Mouse (Mus musculus): ENCODE measurements at regions not wholly inside any gene's neighbourhood (a gene's known extent, or its start where the extent isn't known, plus 50 kb on each side); places are given as distances from the start of the nearest gene placed in this dataset.
"Not testable (repeated sequence)": the region's sequence is repeated elsewhere in the genome, so short reads cannot be mapped to it uniquely, and the experiment has no call there.

GRCm38 (mm10) chr13:70243598-70244157 lies 393.8 kb downstream of the Ice1 start:
- intact Hi-C loops (cut with DNase I; ENCODE audit: low total_unique reads), result no loop called here
- DNase-seq, result no peak

- DNase-seq, result no peak
- intact Hi-C loops (cut with DNase I; ENCODE audit: low total_unique reads), result no loop called here
Observed at GRCm38 (mm10) chr13:70260003-70260496, 377.4 kb downstream of the Ice1 start.

GRCm38 (mm10) chr13:70263654-70264053 lies 373.8 kb downstream of the Ice1 start:
- no peak for DNase-seq
- intact Hi-C loops (cut with DNase I; ENCODE audit: low total_unique reads), result no loop called here

GRCm38 (mm10) chr13:70276884-70277378 lies 360.5 kb downstream of the Ice1 start:
- DNase-seq; intact Hi-C loops (cut with DNase I; ENCODE audit: low total_unique reads): not testable (repeated sequence)

GRCm38 (mm10) chr13:70277667-70278591 lies 359.5 kb downstream of the Ice1 start:
- intact Hi-C loops (cut with DNase I; ENCODE audit: low total_unique reads), result no loop called here
- DNase-seq, result no peak

- no peak for DNase-seq
- intact Hi-C loops (cut with DNase I; ENCODE audit: low total_unique reads), result no loop called here
Observed at GRCm38 (mm10) chr13:70281051-70281847, 356.2 kb downstream of the Ice1 start.

GRCm38 (mm10) chr13:70282731-70283130 lies 354.7 kb downstream of the Ice1 start:
- DNase-seq, result no peak
- intact Hi-C loops (cut with DNase I; ENCODE audit: low total_unique reads), result no loop called here

- no peak for DNase-seq
- intact Hi-C loops (cut with DNase I; ENCODE audit: low total_unique reads), result no loop called here
Observed at GRCm38 (mm10) chr13:70283231-70283630, 354.2 kb downstream of the Ice1 start.

- intact Hi-C loops (cut with DNase I; ENCODE audit: low total_unique reads), result no loop called here
- no peak for DNase-seq
Observed at GRCm38 (mm10) chr13:70292713-70293112, 344.7 kb downstream of the Ice1 start.

GRCm38 (mm10) chr13:70303953-70304525 lies 333.4 kb downstream of the Ice1 start:
- intact Hi-C loops (cut with DNase I; ENCODE audit: low total_unique reads), result no loop called here
- DNase-seq, result no peak

GRCm38 (mm10) chr13:70310516-70310915 lies 326.9 kb downstream of the Ice1 start:
- intact Hi-C loops (cut with DNase I; ENCODE audit: low total_unique reads), result no loop called here
- DNase-seq, result no peak

GRCm38 (mm10) chr13:70311226-70312055 lies 326.0 kb downstream of the Ice1 start:
- intact Hi-C loops (cut with DNase I; ENCODE audit: low total_unique reads), result no loop called here

GRCm38 (mm10) chr13:70313205-70313604 lies 324.2 kb downstream of the Ice1 start:
- DNase-seq, result no peak
- intact Hi-C loops (cut with DNase I; ENCODE audit: low total_unique reads), result no loop called here

More at GRCm38 (mm10) chr13:70311226-70312055, 326.0 kb downstream of the Ice1 start:
- no peak for DNase-seq

GRCm38 (mm10) chr13:70323537-70323936 lies 313.9 kb downstream of the Ice1 start:
- DNase-seq, result no peak
- intact Hi-C loops (cut with DNase I; ENCODE audit: low total_unique reads), result no loop called here

GRCm38 (mm10) chr13:70336069-70336468 lies 301.4 kb downstream of the Ice1 start:
- intact Hi-C loops (cut with DNase I; ENCODE audit: low total_unique reads), result no loop called here
- DNase-seq, result no peak

- no peak for DNase-seq
- intact Hi-C loops (cut with DNase I; ENCODE audit: low total_unique reads), result no loop called here
Observed at GRCm38 (mm10) chr13:70340437-70340836, 297.0 kb downstream of the Ice1 start.

- DNase-seq, result no peak
Observed at GRCm38 (mm10) chr13:70343191-70343734, 294.2 kb downstream of the Ice1 start.

GRCm38 (mm10) chr13:70343911-70344310 lies 293.5 kb downstream of the Ice1 start:
- intact Hi-C loops (cut with DNase I; ENCODE audit: low total_unique reads), result no loop called here
- no peak for DNase-seq

More at GRCm38 (mm10) chr13:70343191-70343734, 294.2 kb downstream of the Ice1 start:
- intact Hi-C loops (cut with DNase I; ENCODE audit: low total_unique reads), result no loop called here
